Mouse (Mus musculus) limb, embryonic 12.5 days (tissue): Measurements from ENCODE around the gene Zyg11b. TPM values are rescaled to one million over a fixed set of nuclear protein-coding genes. Genes with fewer than 3 reads are reported as not detected.

ENCODE experiments used
- ATAC-seq: fragments of 200-750 bp; cut with Nextera tagmentation; 2 replicates; pipeline ENCODE4 v1.8.0; 2017; ENCODE audit warnings: low read depth, moderate TSS enrichment; ENCODE audit not compliant: insufficient number of reproducible peaks, insufficient read depth, low FRiP score, low TSS enrichment
- H3K27ac ChIP-seq: fragments of 300-500 bp; sonication (generic); 2 replicates; pipeline ENCODE4 v1.5.1; 2016; ENCODE audit warnings: mild to moderate bottlenecking, moderate library complexity
- H3K27me3 ChIP-seq: fragments of 300-500 bp; sonication (generic); 2 replicates; pipeline ENCODE4 v1.6.1; 2016; ENCODE audit warnings: mild to moderate bottlenecking, moderate library complexity
- H3K36me3 ChIP-seq: fragments of 300-500 bp; sonication (generic); 2 replicates; pipeline ENCODE4 v1.6.1; 2016; ENCODE audit warnings: mild to moderate bottlenecking, moderate library complexity
- H3K4me1 ChIP-seq: fragments of 300-500 bp; sonication (generic); replicated peaks from 2 replicates; pipeline ENCODE4 v1.6.1; 2016
- H3K4me2 ChIP-seq: fragments of 300-500 bp; sonication (generic); 2 replicates; pipeline ENCODE4 v1.6.1; 2016; ENCODE audit warnings: mild to moderate bottlenecking, moderate library complexity
- H3K4me3 ChIP-seq: fragments of 300-500 bp; sonication (generic); replicated peaks from 2 replicates; pipeline ENCODE4 v1.5.1; 2016; ENCODE audit warnings: mild to moderate bottlenecking
- H3K9ac ChIP-seq: fragments of 300-500 bp; sonication (generic); replicated peaks from 2 replicates; pipeline ENCODE4 v1.6.1; 2016; ENCODE audit warnings: mild to moderate bottlenecking, moderate library complexity
- H3K9me3 ChIP-seq: fragments of 300-500 bp; sonication (generic); 2 replicates; pipeline ENCODE4 v1.6.1; 2016; ENCODE audit warnings: mild to moderate bottlenecking, moderate library complexity
- WGBS: fragments of 180-500 bp; shearing (Covaris S2); methylation state at CpG from one replicate; pipeline ENCODE4 v1.1.7; 2016; 5-methylcytosine and 5-hydroxymethylcytosine counted together
- polyA plus RNA-seq: library from polyadenylated mRNA; unstranded; fragments of >200 nt; fragmentation: Nextera tagmentation; extraction: Ambion mirVana; gene quantifications from 2 replicates; pipeline ENCODE4 v1.2.1, GENCODE M21; 2016

Zyg11b gene
- polyA plus RNA-seq, 1 experiment from 2014 or later: 17.7 TPM

- H3K9ac ChIP-seq: no peak overlapping the region
- H3K27ac ChIP-seq: no peak overlapping the region
- no peak overlapping the region for H3K4me3 ChIP-seq
- H3K36me3 ChIP-seq: no peaks in the 10 kb centered on the region
- no peak for ATAC-seq
- no peak overlapping the region for H3K4me2 ChIP-seq
- no peaks in the 10 kb centered on the region for H3K27me3 ChIP-seq
- WGBS: 85% methylated on average over 12 of the region's 12 CpGs
- no peaks in the 10 kb centered on the region for H3K9me3 ChIP-seq
- H3K4me1 ChIP-seq: 0 out of 2 replicates have a peak, but pooled peaks cover 4% of the 10 kb centered on the region
These were observed 17.0 kb upstream of the Zyg11b start for GRCm38 (mm10) chr4:108317656-108318605.

- Histone ChIP-seq H3K4me2 (no peak overlapping the region), H3K4me1 (0 out of 2 replicates have a peak, but pooled peaks cover 4% of the 10 kb centered on the region), H3K9me3 (peaks cover 4% of the 10 kb centered on the region; the same call in 1 of the 2 replicates), H3K36me3 (no peaks in the 10 kb centered on the region), H3K27ac (no peak overlapping the region), H3K9ac (no peak overlapping the region), H3K27me3 (no peaks in the 10 kb centered on the region), H3K4me3 (no peak overlapping the region)
- WGBS: 71% methylated on average over 5 of the region's 5 CpGs
- ATAC-seq: no peak
These were observed 13.1 kb upstream of the Zyg11b start for GRCm38 (mm10) chr4:108314041-108314440.

- 65% methylated on average over 6 of the region's 6 CpGs for WGBS
- Histone ChIP-seq H3K27ac (no peak overlapping the region), H3K4me2 (no peak overlapping the region), H3K4me1 (no peaks in the 10 kb centered on the region), H3K4me3 (no peak overlapping the region), H3K36me3 (no peaks in the 10 kb centered on the region), H3K9ac (no peak overlapping the region), H3K9me3 (peaks cover 18% of the 10 kb centered on the region; the same call in 1 of the 2 replicates), H3K27me3 (no peaks in the 10 kb centered on the region)
- ATAC-seq: no peak
These were observed 9.8 kb upstream of the Zyg11b start for GRCm38 (mm10) chr4:108310706-108311105.

- peaks cover 16% of the 10 kb centered on the region for H3K4me1 ChIP-seq
- no peak overlapping the region for H3K4me3 ChIP-seq
- no peak overlapping the region for H3K9ac ChIP-seq
- no peak overlapping the region for H3K27ac ChIP-seq
- H3K27me3 ChIP-seq: no peaks in the 10 kb centered on the region
- H3K9me3 ChIP-seq: peaks cover 11% of the 10 kb centered on the region; the same call in 1 of the 2 replicates
- no peaks in the 10 kb centered on the region for H3K36me3 ChIP-seq
- WGBS: 73% methylated on average over 5 of the region's 5 CpGs
- H3K4me2 ChIP-seq: no peak overlapping the region
- no peak for ATAC-seq
These were observed 1.5 kb upstream of the Zyg11b start for GRCm38 (mm10) chr4:108302296-108302890.

- H3K27ac ChIP-seq: no peak overlapping the region; the same call in 1 of the 2 replicates
These were observed 630 bp downstream of the Zyg11b start for GRCm38 (mm10) chr4:108300266-108300665.

GRCm38 (mm10) chr4:108276973-108277372, 23.9 kb downstream of the Zyg11b start:
- no peak for ATAC-seq
- H3K4me2 ChIP-seq: no peak overlapping the region
- no peaks in the 10 kb centered on the region for H3K27me3 ChIP-seq
- no peak overlapping the region for H3K27ac ChIP-seq
- WGBS: 94% methylated on average over 3 of the region's 3 CpGs
- no peak overlapping the region for H3K9ac ChIP-seq
- H3K36me3 ChIP-seq: peaks cover 10% of the 10 kb centered on the region; the same call in 1 of the 2 replicates
- H3K4me3 ChIP-seq: no peak overlapping the region
- no peaks in the 10 kb centered on the region for H3K4me1 ChIP-seq
- H3K9me3 ChIP-seq: no peaks in the 10 kb centered on the region

More at GRCm38 (mm10) chr4:108300266-108300665, 630 bp downstream of the Zyg11b start:
- Histone ChIP-seq H3K4me3 (peak overlapping the region; percentile 88), H3K36me3 (no peaks in the 10 kb centered on the region), H3K4me1 (peaks cover 16% of the 10 kb centered on the region), H3K9me3 (peaks cover 2% of the 10 kb centered on the region; the same call in 1 of the 2 replicates), H3K9ac (peak overlapping the region; percentile 85), H3K4me2 (peak overlapping the region; percentile 78), H3K27me3 (no peaks in the 10 kb centered on the region)
- 2% methylated on average over 14 of the region's 14 CpGs for WGBS
- no peak for ATAC-seq

GRCm38 (mm10) chr4:108272286-108272685, 28.6 kb downstream of the Zyg11b start:
- no peak overlapping the region for H3K27ac ChIP-seq
- H3K9ac ChIP-seq: no peak overlapping the region
- H3K4me2 ChIP-seq: no peak overlapping the region
- no peaks in the 10 kb centered on the region for H3K4me1 ChIP-seq
- no peak for ATAC-seq
- 75% methylated on average over 4 of the region's 4 CpGs for WGBS
- H3K4me3 ChIP-seq: no peak overlapping the region
- H3K27me3 ChIP-seq: no peaks in the 10 kb centered on the region
- H3K9me3 ChIP-seq: no peaks in the 10 kb centered on the region
- peaks cover 33% of the 10 kb centered on the region for H3K36me3 ChIP-seq

- H3K4me1 ChIP-seq: no peaks in the 10 kb centered on the region
These were observed 35.1 kb downstream of the Zyg11b start for GRCm38 (mm10) chr4:108265774-108266173.

GRCm38 (mm10) chr4:108253317-108253716, 47.6 kb downstream of the Zyg11b start:
- no peak overlapping the region for H3K9ac ChIP-seq
- WGBS: 91% methylated on average over 6 of the region's 6 CpGs
- H3K4me3 ChIP-seq: no peak overlapping the region
- ATAC-seq: no peak
- H3K36me3 ChIP-seq: peaks cover 94% of the 10 kb centered on the region
- peaks cover 3% of the 10 kb centered on the region; the same call in 1 of the 2 replicates for H3K9me3 ChIP-seq
- H3K4me2 ChIP-seq: no peak overlapping the region
- no peaks in the 10 kb centered on the region for H3K27me3 ChIP-seq
- H3K4me1 ChIP-seq: no peaks in the 10 kb centered on the region
- no peak overlapping the region for H3K27ac ChIP-seq

More at GRCm38 (mm10) chr4:108265774-108266173, 35.1 kb downstream of the Zyg11b start:
- ATAC-seq: no peak
- H3K27ac ChIP-seq: no peak overlapping the region
- no peaks in the 10 kb centered on the region for H3K27me3 ChIP-seq
- H3K9ac ChIP-seq: no peak overlapping the region
- WGBS: 91% methylated on average over 7 of the region's 7 CpGs
- no peak overlapping the region for H3K4me3 ChIP-seq
- H3K4me2 ChIP-seq: no peak overlapping the region
- peaks cover 68% of the 10 kb centered on the region for H3K36me3 ChIP-seq
- no peaks in the 10 kb centered on the region for H3K9me3 ChIP-seq

- ATAC-seq: no peak
- peaks cover 3% of the 10 kb centered on the region; the same call in 1 of the 2 replicates for H3K9me3 ChIP-seq
- WGBS: 97% methylated on average over 9 of the region's 9 CpGs
These were observed 50.4 kb downstream of the Zyg11b start for GRCm38 (mm10) chr4:108250501-108250900.

GRCm38 (mm10) chr4:108249314-108249713, 51.6 kb downstream of the Zyg11b start:
- Histone ChIP-seq H3K4me1 (no peaks in the 10 kb centered on the region), H3K4me2 (no peak overlapping the region), H3K9me3 (peaks cover 3% of the 10 kb centered on the region; the same call in 1 of the 2 replicates), H3K36me3 (peaks cover 76% of the 10 kb centered on the region), H3K4me3 (no peak overlapping the region), H3K27me3 (no peaks in the 10 kb centered on the region), H3K27ac (no peak overlapping the region), H3K9ac (no peak overlapping the region)
- no peak for ATAC-seq
- 89% methylated on average over 3 of the region's 3 CpGs for WGBS

More at GRCm38 (mm10) chr4:108250501-108250900, 50.4 kb downstream of the Zyg11b start:
- Histone ChIP-seq H3K9ac (no peak overlapping the region), H3K36me3 (peaks cover 76% of the 10 kb centered on the region), H3K27me3 (no peaks in the 10 kb centered on the region), H3K4me1 (no peaks in the 10 kb centered on the region), H3K4me2 (no peak overlapping the region), H3K27ac (no peak overlapping the region), H3K4me3 (no peak overlapping the region)
